Mouse (Mus musculus) urinary bladder, postnatal 14 days (tissue): Measurements from ENCODE around the gene Ankrd42.
A peak's percentile ranks its signal among the peaks of the same experiment; 100 is the strongest.

Source experiments
- DNase-seq: peaks from one replicate; pipeline ENCODE4 v3.0.0; 2021; ENCODE audit warnings: low spot score

Ankrd42 gene

GRCm38 (mm10) chr7:92566775-92567174 lies 70.2 kb downstream of the Ankrd42 start:
- no peak for DNase-seq

DNA sequence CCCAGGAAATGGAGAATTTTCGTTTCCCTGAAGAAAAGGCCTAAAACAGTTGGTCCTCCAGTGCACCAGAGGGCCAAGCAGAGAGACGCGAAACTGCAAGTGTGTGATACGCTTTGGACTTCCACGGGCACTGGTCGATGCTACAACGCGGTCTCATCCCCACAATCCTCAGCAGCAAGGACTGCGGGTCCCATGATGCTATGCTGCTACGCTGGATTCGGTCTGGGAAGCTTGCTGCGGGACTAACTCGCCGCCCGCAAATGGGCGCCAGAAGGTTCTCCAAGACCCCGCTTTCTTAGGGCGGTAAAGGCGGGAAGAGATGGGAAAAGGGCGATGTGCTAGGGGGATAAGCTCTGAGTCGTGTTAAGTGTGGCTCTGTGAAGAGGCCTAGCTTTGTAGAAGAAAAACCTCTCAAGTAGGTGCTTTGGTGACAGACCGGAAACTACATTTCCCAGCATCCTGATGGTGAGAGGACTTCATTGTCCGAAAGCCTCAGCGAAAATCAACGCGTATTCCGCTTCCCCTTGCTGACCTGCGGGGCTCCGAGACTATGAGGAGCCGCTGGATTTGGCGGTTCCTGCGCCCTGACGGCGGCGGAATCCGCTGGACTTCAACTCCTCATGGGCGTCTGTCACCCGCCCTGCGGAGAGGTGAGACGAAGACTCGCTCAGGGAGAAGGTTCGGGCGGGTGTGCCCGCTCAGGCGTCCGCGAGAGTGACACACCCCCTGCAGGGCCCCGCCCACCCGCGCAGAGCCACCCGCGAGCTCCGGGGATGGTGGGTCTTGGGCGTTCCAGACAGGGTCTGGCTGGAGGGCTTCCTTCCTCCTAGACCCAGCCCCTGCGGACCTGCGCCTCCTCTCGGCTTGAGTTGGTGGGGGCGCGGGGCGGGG lies 75.7 kb downstream of the Ankrd42 start, which contains the start of gene Ccdc90b:
Gene Ccdc90b (plus strand): TSS at position 164 of the 891 bp plus-strand sequence.
- peak; percentile 85 for DNase-seq

DNA sequence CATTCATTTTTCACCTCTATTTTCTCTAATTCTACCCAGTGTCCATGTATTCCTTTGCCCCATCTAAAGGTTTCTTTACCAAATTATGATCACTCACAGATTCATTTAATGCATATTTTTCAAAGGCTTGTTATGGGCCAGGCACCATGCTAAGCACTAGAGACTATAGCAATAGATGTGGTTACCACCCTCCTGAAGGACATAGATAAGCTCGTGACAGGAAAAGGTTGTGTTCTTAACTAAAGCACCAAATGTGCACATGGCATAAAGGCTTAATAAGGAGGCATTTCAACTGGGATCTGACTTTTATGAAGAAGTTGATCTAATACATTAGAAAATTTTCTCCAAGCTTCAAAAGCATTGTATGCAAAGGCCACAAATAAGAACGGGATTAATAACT lies 78.2 kb downstream of the Ankrd42 start:
- no peak for DNase-seq

DNA sequence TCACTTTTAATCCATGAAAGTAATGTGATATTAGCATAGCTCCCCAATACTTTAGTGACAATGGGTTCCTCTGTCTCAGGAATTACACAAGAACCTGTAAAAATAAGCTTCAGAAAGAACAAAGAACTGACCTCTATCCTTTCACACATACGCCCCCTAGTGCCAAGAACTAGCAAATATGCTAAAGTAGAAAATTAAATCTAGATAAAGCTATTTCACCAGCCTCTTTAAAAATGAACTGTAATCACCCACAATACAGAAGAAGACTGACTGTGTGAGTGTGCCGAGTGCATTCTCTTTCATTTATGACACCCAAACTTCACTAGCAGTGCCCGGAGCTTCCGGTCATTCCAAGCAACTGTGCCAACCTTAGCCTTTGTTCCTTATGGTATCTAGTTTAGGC lies 86.0 kb downstream of the Ankrd42 start:
- peak; percentile 15 for DNase-seq

GRCm38 (mm10) chr7:92550248-92550989 lies 86.5 kb downstream of the Ankrd42 start:
- no peak for DNase-seq

GRCm38 (mm10) chr7:92546763-92547162 lies 90.2 kb downstream of the Ankrd42 start:
- no peak for DNase-seq

GRCm38 (mm10) chr7:92532351-92533036 lies 104.4 kb downstream of the Ankrd42 start:
- no peak for DNase-seq
